Mouse (Mus musculus) C2C12 (cell line): Measurements from ENCODE around the gene Igdcc3.

ENCODE experiments used
- CEBPB ChIP-seq: IDR thresholded peaks from one replicate; pipeline ENCODE4 v1.6.1; 2011; ENCODE audit warnings: low read depth, mild to moderate bottlenecking, control low read depth, moderate library complexity
- CTCF ChIP-seq: IDR thresholded peaks from one replicate; pipeline ENCODE4 v1.5.1; 2011; ENCODE audit not compliant: control insufficient read depth, insufficient read depth, insufficient read length
- FOSL1 ChIP-seq: IDR thresholded peaks from one replicate; pipeline ENCODE4 v1.8.0; 2011; ENCODE audit warnings: mild to moderate bottlenecking, low read length; ENCODE audit not compliant: poor library complexity, insufficient read depth, severe bottlenecking
- MAX ChIP-seq: IDR thresholded peaks from one replicate; pipeline ENCODE4 v1.6.1; 2011; ENCODE audit warnings: mild to moderate bottlenecking, control low read depth
- MYOD1 ChIP-seq: IDR thresholded peaks from one replicate; pipeline ENCODE4 v1.6.1; 2011; ENCODE audit warnings: low read depth; ENCODE audit not compliant: control insufficient read depth, insufficient read length
- MYOG ChIP-seq: IDR thresholded peaks from one replicate; pipeline ENCODE4 v1.6.1; 2011; ENCODE audit not compliant: control insufficient read depth, insufficient read length; ENCODE audit errors: extremely low read depth
- USF1 ChIP-seq: IDR thresholded peaks from one replicate; pipeline ENCODE4 v1.6.1; 2011; ENCODE audit warnings: low read depth, mild to moderate bottlenecking, control low read depth, moderate library complexity

DNA sequence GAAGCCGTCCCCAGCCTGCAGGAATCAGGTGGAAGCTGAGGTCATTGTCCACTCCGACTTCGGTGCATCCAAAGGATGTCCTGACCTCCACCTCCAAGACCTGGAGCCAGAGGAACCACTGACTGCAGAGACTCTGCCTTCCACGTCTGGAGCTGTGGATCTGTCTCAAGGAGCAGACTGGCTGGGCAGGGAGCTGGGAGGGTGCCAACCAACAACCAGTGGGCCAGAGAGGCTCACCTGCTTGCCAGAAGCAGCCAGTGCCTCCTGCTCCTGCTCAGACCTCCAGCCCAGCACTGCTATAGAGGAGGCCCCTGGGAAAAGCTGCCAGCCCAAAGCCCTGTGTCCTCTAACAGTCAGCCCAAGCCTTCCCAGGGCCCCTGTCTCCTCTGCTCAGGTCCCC is 5.9 kb upstream of the Igdcc3 start:
- TF ChIP-seq MYOD1 (no peak), MAX (no peak), CTCF (no peak), USF1 (no peak), FOSL1 (no peak), MYOG (no peak), CEBPB (no peak)
